In genomic region chr6:104808526-104808925, GRCm38 (mm10) we compare ENCODE assay signal across 17 mouse cellular contexts.
A peak's percentile ranks its signal among the peaks of the same experiment; 100 is the strongest.
DNase-seq lines count a peak whose midpoint lies in the region; ATAC-seq lines count a peak whose summit lies in the region.
"Had no signal": no experiment of that assay in that cellular context is flagged by ENCODE, and none has a peak within 500 bp of the region (broad histone marks: within the 10 kb centered on the region; RNA-seq: fewer than 3 reads in every experiment).

No protein-coding gene starts in this region.

- H3K36me3 ChIP-seq in hindbrain, embryonic 16.5 days (ENCODE audit: control insufficient read depth, insufficient read depth, low read length): no peaks in the 10 kb centered on the region
- H3K36me3 ChIP-seq in hindbrain, embryonic 12.5 days: no peaks in the 10 kb centered on the region
- no peaks in the 10 kb centered on the region for H3K36me3 ChIP-seq in midbrain, embryonic 14.5 days (ENCODE audit: control insufficient read depth, insufficient read depth, low read length)
- H3K36me3 ChIP-seq in midbrain, embryonic 10.5 days: no peaks in the 10 kb centered on the region
- H3K36me3 ChIP-seq: heart, embryonic 13.5 days; hindbrain, embryonic 13.5 days; limb, embryonic 15.5 days; neural tube, embryonic 12.5 days had no signal

- WGBS in hindbrain, embryonic 16.5 days: 57% methylated on average over 4 of the region's 4 CpGs
- 88% methylated on average over 4 of the region's 4 CpGs for WGBS in hindbrain, embryonic 12.5 days
- 50% methylated on average over 4 of the region's 4 CpGs for WGBS in midbrain, embryonic 14.5 days
- WGBS in midbrain, embryonic 10.5 days: 69% methylated on average over 4 of the region's 4 CpGs

- no peak overlapping the region for H3K4me3 ChIP-seq in hindbrain, embryonic 16.5 days (ENCODE audit: low read length)
- no peak overlapping the region for H3K4me3 ChIP-seq in hindbrain, embryonic 12.5 days
- H3K4me3 ChIP-seq in midbrain, embryonic 14.5 days (replicated peaks; ENCODE audit: low read depth, low read length): no peak overlapping the region
- no peak overlapping the region for H3K4me3 ChIP-seq in midbrain, embryonic 10.5 days
- H3K4me3 ChIP-seq: heart, embryonic 13.5 days; hindbrain, embryonic 13.5 days; left cerebral cortex, adult 2 months; limb, embryonic 15.5 days; neural tube, embryonic 12.5 days had no signal

- DNase-seq in midbrain, embryonic 14.5 days: peak; percentile 40
- DNase-seq in midbrain, embryonic 10.5 days (ENCODE audit: low spot score): no peak
- peak; percentile 9 for DNase-seq in embryo, embryonic 10.5 days (ENCODE audit: low spot score)
- peak; percentile 34 for DNase-seq in telencephalon, adult 2 months (ENCODE audit: low read depth, low spot score)
- DNase-seq in lung, adult 18-20 months: no peak
- DNase-seq: cerebellum, adult 2 months; kidney, adult 2 months; kidney, postnatal 36 days; lung, postnatal 10 days had no signal

- H3K4me2 ChIP-seq in hindbrain, embryonic 16.5 days (ENCODE audit: low read length): no peak overlapping the region
- no peak overlapping the region for H3K4me2 ChIP-seq in hindbrain, embryonic 12.5 days (replicated peaks)
- no peak overlapping the region for H3K4me2 ChIP-seq in midbrain, embryonic 14.5 days (ENCODE audit: low read length)
- H3K4me2 ChIP-seq: heart, embryonic 13.5 days; hindbrain, embryonic 13.5 days; limb, embryonic 15.5 days; neural tube, embryonic 12.5 days had no signal

- no peak overlapping the region for H3K27ac ChIP-seq in hindbrain, embryonic 16.5 days (ENCODE audit: low read depth, low read length)
- no peak overlapping the region for H3K27ac ChIP-seq in hindbrain, embryonic 12.5 days
- no peak overlapping the region for H3K27ac ChIP-seq in midbrain, embryonic 14.5 days (replicated peaks; ENCODE audit: low read depth, low read length)
- H3K27ac ChIP-seq in midbrain, embryonic 10.5 days (replicated peaks): no peak overlapping the region
- H3K27ac ChIP-seq: heart, embryonic 13.5 days; hindbrain, embryonic 13.5 days; left cerebral cortex, adult 2 months; limb, embryonic 15.5 days; neural tube, embryonic 12.5 days had no signal

- H3K27me3 ChIP-seq in hindbrain, embryonic 16.5 days (replicated peaks; ENCODE audit: control insufficient read depth, insufficient read depth, low read length): no peaks in the 10 kb centered on the region
- no peaks in the 10 kb centered on the region for H3K27me3 ChIP-seq in hindbrain, embryonic 12.5 days
- no peaks in the 10 kb centered on the region for H3K27me3 ChIP-seq in midbrain, embryonic 14.5 days (ENCODE audit: control insufficient read depth, insufficient read depth, low read length)
- no peaks in the 10 kb centered on the region for H3K27me3 ChIP-seq in midbrain, embryonic 10.5 days (ENCODE audit: low read depth, poor library complexity, severe bottlenecking)
- H3K27me3 ChIP-seq: heart, embryonic 13.5 days; hindbrain, embryonic 13.5 days; limb, embryonic 15.5 days; neural tube, embryonic 12.5 days had no signal

- no peaks in the 10 kb centered on the region for H3K4me1 ChIP-seq in hindbrain, embryonic 16.5 days (ENCODE audit: control insufficient read depth, insufficient read depth, low read depth, low read length)
- no peaks in the 10 kb centered on the region for H3K4me1 ChIP-seq in hindbrain, embryonic 12.5 days
- H3K4me1 ChIP-seq in midbrain, embryonic 14.5 days (ENCODE audit: control insufficient read depth, insufficient read depth, low read length): no peaks in the 10 kb centered on the region
- H3K4me1 ChIP-seq in midbrain, embryonic 10.5 days: no peaks in the 10 kb centered on the region
- H3K4me1 ChIP-seq: heart, embryonic 13.5 days; hindbrain, embryonic 13.5 days; limb, embryonic 15.5 days; neural tube, embryonic 12.5 days had no signal

- H3K9ac ChIP-seq in hindbrain, embryonic 16.5 days (ENCODE audit: low read depth, low read length): no peak overlapping the region
- H3K9ac ChIP-seq in hindbrain, embryonic 12.5 days: no peak overlapping the region
- H3K9ac ChIP-seq in midbrain, embryonic 14.5 days (replicated peaks; ENCODE audit: low read length): no peak overlapping the region
- H3K9ac ChIP-seq: heart, embryonic 13.5 days; hindbrain, embryonic 13.5 days; limb, embryonic 15.5 days; neural tube, embryonic 12.5 days had no signal

- no peaks in the 10 kb centered on the region for H3K9me3 ChIP-seq in hindbrain, embryonic 16.5 days (ENCODE audit: control insufficient read depth, low read length)
- H3K9me3 ChIP-seq in hindbrain, embryonic 12.5 days (replicated peaks): no peaks in the 10 kb centered on the region
- no peaks in the 10 kb centered on the region for H3K9me3 ChIP-seq in midbrain, embryonic 14.5 days (ENCODE audit: control insufficient read depth, low read length)
- H3K9me3 ChIP-seq in midbrain, embryonic 10.5 days (replicated peaks): no peaks in the 10 kb centered on the region
- H3K9me3 ChIP-seq: heart, embryonic 13.5 days; hindbrain, embryonic 13.5 days; limb, embryonic 15.5 days; neural tube, embryonic 12.5 days had no signal

- ATAC-seq in hindbrain, embryonic 16.5 days: peak; percentile 68
- no peak for ATAC-seq in hindbrain, embryonic 12.5 days (ENCODE audit: low FRiP score)
- no peak for ATAC-seq in midbrain, embryonic 14.5 days (ENCODE audit: low FRiP score, low TSS enrichment)
- ATAC-seq: activated CD4-positive, CD25-positive, alpha-beta regulatory T cell, adult 4 months had no signal

Comparison
In these comparisons a context has a peak if more than half of its experiments do, and no peak if none do; other contexts are left out.
1. DNase-seq: peak in midbrain, embryonic 14.5 days (single experiment), embryo, embryonic 10.5 days (single experiment) and telencephalon, adult 2 months (single experiment); none in midbrain, embryonic 10.5 days (single experiment) and lung, adult 18-20 months (0 of 2).